Mouse (Mus musculus) lung, embryonic 16.5 days (tissue): ENCODE results near the gene Il31ra. TPM values are rescaled to one million over a fixed set of nuclear protein-coding genes. Genes with fewer than 3 reads are reported as not detected.
"Not testable (repeated sequence)": the region's sequence is repeated elsewhere in the genome, so short reads cannot be mapped to it uniquely, and the experiment has no call there.

Experiments used
- ATAC-seq: fragments of 200-750 bp; cut with Nextera tagmentation; 2 replicates; pipeline ENCODE4 v1.8.0; 2017; ENCODE audit warnings: low read depth, mild to moderate bottlenecking, moderate library complexity
- H3K27ac ChIP-seq: fragments of 300-500 bp; sonication (generic); 2 replicates; pipeline ENCODE4 v1.5.1; 2014; ENCODE audit warnings: mild to moderate bottlenecking, control low read depth, low read length
- H3K27me3 ChIP-seq: fragments of 300-500 bp; sonication (generic); 2 replicates; pipeline ENCODE4 v1.6.1; 2014; ENCODE audit warnings: low read depth, low read length, mixed read lengths; ENCODE audit not compliant: control insufficient read depth, insufficient read depth
- H3K36me3 ChIP-seq: fragments of 300-500 bp; sonication (generic); 2 replicates; pipeline ENCODE4 v1.6.1; 2014; ENCODE audit warnings: low read length; ENCODE audit not compliant: control insufficient read depth, insufficient read depth
- H3K4me1 ChIP-seq: fragments of 300-500 bp; sonication (generic); replicated peaks from 2 replicates; pipeline ENCODE4 v1.6.1; 2014; ENCODE audit warnings: low read length, mixed read lengths; ENCODE audit not compliant: control insufficient read depth, insufficient read depth
- H3K4me2 ChIP-seq: fragments of 300-500 bp; sonication (generic); 2 replicates; pipeline ENCODE4 v1.6.1; 2014; ENCODE audit warnings: low read depth, low read length, control low read depth
- H3K4me3 ChIP-seq: fragments of 300-500 bp; sonication (generic); 2 replicates; pipeline ENCODE4 v1.5.1; 2014; ENCODE audit warnings: mild to moderate bottlenecking, low read length, control low read depth
- H3K9ac ChIP-seq: fragments of 300-500 bp; sonication (generic); 2 replicates; pipeline ENCODE4 v1.6.1; 2014; ENCODE audit warnings: low read length, control low read depth
- H3K9me3 ChIP-seq: fragments of 300-500 bp; sonication (generic); 2 replicates; pipeline ENCODE4 v1.6.1; 2016; ENCODE audit warnings: low read length; ENCODE audit not compliant: control insufficient read depth
- WGBS: fragments of 180-500 bp; shearing (Covaris S2); extraction: QIAGEN DNeasy Blood & Tissue Kit; methylation state at CpG from one replicate; pipeline ENCODE4 v1.1.7; 2014; 5-methylcytosine and 5-hydroxymethylcytosine counted together
- polyA plus RNA-seq: library from polyadenylated mRNA; unstranded; fragments of >200 nt; fragmentation: Nextera tagmentation; extraction: Ambion mirVana; gene quantifications from 2 replicates; pipeline ENCODE4 v1.2.1, GENCODE M21; 2015

The Il31ra gene
- polyA plus RNA-seq = not detected in 2 replicates

- H3K9me3 ChIP-seq, H3K4me3 ChIP-seq, H3K36me3 ChIP-seq, H3K4me1 ChIP-seq, H3K27me3 ChIP-seq, H3K27ac ChIP-seq, H3K4me2 ChIP-seq, ATAC-seq, H3K9ac ChIP-seq: not testable (repeated sequence)
- 84% methylated on average over 4 of the region's 8 CpGs for WGBS
Observed at GRCm38 (mm10) chr13:112594260-112594659, at the start of gene Il31ra. Gene Il31ra (minus strand): TSS chr13:112594360.

- no peak for ATAC-seq
- WGBS = 91% methylated on average over 3 of the region's 3 CpGs
- H3K4me1 ChIP-seq = no peaks in the 10 kb centered on the region
- H3K36me3 ChIP-seq = no peaks in the 10 kb centered on the region
- no peak overlapping the region for H3K4me2 ChIP-seq
- no peaks in the 10 kb centered on the region for H3K9me3 ChIP-seq
- no peaks in the 10 kb centered on the region for H3K27me3 ChIP-seq
- H3K4me3 ChIP-seq = no peak overlapping the region
- no peak overlapping the region for H3K9ac ChIP-seq
- no peak overlapping the region for H3K27ac ChIP-seq
Observed at GRCm38 (mm10) chr13:112642897-112643296, 48.7 kb upstream of the Il31ra start.

- no peak overlapping the region for H3K4me2 ChIP-seq
- H3K27me3 ChIP-seq = no peaks in the 10 kb centered on the region
- no peaks in the 10 kb centered on the region for H3K4me1 ChIP-seq
- ATAC-seq = no peak
- no peaks in the 10 kb centered on the region for H3K36me3 ChIP-seq
- no peak overlapping the region for H3K4me3 ChIP-seq
- no peak overlapping the region for H3K27ac ChIP-seq
- H3K9ac ChIP-seq = no peak overlapping the region
- no peaks in the 10 kb centered on the region for H3K9me3 ChIP-seq
- 57% methylated on average over 4 of the region's 4 CpGs for WGBS
Observed at GRCm38 (mm10) chr13:112639111-112639510, 45.0 kb upstream of the Il31ra start.

- H3K4me1 ChIP-seq = no peaks in the 10 kb centered on the region
- no peaks in the 10 kb centered on the region for H3K27me3 ChIP-seq
- no peak overlapping the region for H3K4me3 ChIP-seq
- no peak for ATAC-seq
- H3K36me3 ChIP-seq = no peaks in the 10 kb centered on the region
- 35% methylated on average over 3 of the region's 3 CpGs for WGBS
- no peak overlapping the region for H3K9ac ChIP-seq
- H3K27ac ChIP-seq = no peak overlapping the region
- H3K4me2 ChIP-seq = no peak overlapping the region
- no peaks in the 10 kb centered on the region for H3K9me3 ChIP-seq
Observed at GRCm38 (mm10) chr13:112636498-112636897, 42.3 kb upstream of the Il31ra start.

- Histone ChIP-seq H3K27me3 (no peaks in the 10 kb centered on the region), H3K9ac (no peak overlapping the region), H3K9me3 (no peaks in the 10 kb centered on the region), H3K36me3 (no peaks in the 10 kb centered on the region), H3K4me2 (no peak overlapping the region), H3K4me3 (no peak overlapping the region), H3K27ac (no peak overlapping the region), H3K4me1 (no peaks in the 10 kb centered on the region)
- WGBS = 51% methylated on average over 7 of the region's 7 CpGs
- no peak for ATAC-seq
Observed at GRCm38 (mm10) chr13:112635174-112635837, 41.1 kb upstream of the Il31ra start.

GRCm38 (mm10) chr13:112625566-112625965 lies 31.4 kb upstream of the Il31ra start:
- Histone ChIP-seq H3K27ac (no peak overlapping the region), H3K4me1 (no peaks in the 10 kb centered on the region), H3K27me3 (no peaks in the 10 kb centered on the region), H3K9ac (no peak overlapping the region), H3K36me3 (no peaks in the 10 kb centered on the region), H3K9me3 (no peaks in the 10 kb centered on the region), H3K4me3 (no peak overlapping the region), H3K4me2 (no peak overlapping the region)
- no peak for ATAC-seq

GRCm38 (mm10) chr13:112624622-112625021 lies 30.5 kb upstream of the Il31ra start:
- 61% methylated on average over 3 of the region's 3 CpGs for WGBS
- no peaks in the 10 kb centered on the region for H3K4me1 ChIP-seq

GRCm38 (mm10) chr13:112623656-112624055 lies 29.5 kb upstream of the Il31ra start:
- Histone ChIP-seq H3K9ac (no peak overlapping the region), H3K4me2 (no peak overlapping the region), H3K27me3 (no peaks in the 10 kb centered on the region), H3K27ac (no peak overlapping the region), H3K4me1 (no peaks in the 10 kb centered on the region), H3K9me3 (no peaks in the 10 kb centered on the region), H3K36me3 (no peaks in the 10 kb centered on the region), H3K4me3 (no peak overlapping the region)
- ATAC-seq = no peak
- WGBS = 55% methylated on average over 7 of the region's 7 CpGs

More at GRCm38 (mm10) chr13:112624622-112625021, 30.5 kb upstream of the Il31ra start:
- Histone ChIP-seq H3K27ac (no peak overlapping the region), H3K4me2 (no peak overlapping the region), H3K4me3 (no peak overlapping the region), H3K27me3 (no peaks in the 10 kb centered on the region), H3K9ac (no peak overlapping the region), H3K36me3 (no peaks in the 10 kb centered on the region), H3K9me3 (no peaks in the 10 kb centered on the region)
- ATAC-seq = no peak

GRCm38 (mm10) chr13:112621592-112621991 lies 27.4 kb upstream of the Il31ra start:
- ATAC-seq = no peak
- H3K9ac ChIP-seq = no peak overlapping the region
- no peak overlapping the region for H3K4me2 ChIP-seq
- no peaks in the 10 kb centered on the region for H3K4me1 ChIP-seq
- WGBS = 42% methylated on average over 3 of the region's 3 CpGs
- no peaks in the 10 kb centered on the region for H3K27me3 ChIP-seq
- no peaks in the 10 kb centered on the region for H3K9me3 ChIP-seq
- H3K36me3 ChIP-seq = no peaks in the 10 kb centered on the region
- H3K27ac ChIP-seq = no peak overlapping the region
- H3K4me3 ChIP-seq = no peak overlapping the region

- H3K4me1 ChIP-seq = no peaks in the 10 kb centered on the region
- no peak overlapping the region for H3K9ac ChIP-seq
- no peaks in the 10 kb centered on the region for H3K9me3 ChIP-seq
- no peak overlapping the region for H3K4me2 ChIP-seq
- H3K36me3 ChIP-seq = no peaks in the 10 kb centered on the region
- ATAC-seq = no peak
- no peak overlapping the region for H3K27ac ChIP-seq
- no peak overlapping the region for H3K4me3 ChIP-seq
- 81% methylated on average over 3 of the region's 3 CpGs for WGBS
- no peaks in the 10 kb centered on the region for H3K27me3 ChIP-seq
Observed at GRCm38 (mm10) chr13:112608606-112609005, 14.4 kb upstream of the Il31ra start.
